Mouse (Mus musculus) liver, adult 2 months (tissue): ENCODE data around the gene Tmem208. TPM values are rescaled to one million over a fixed set of nuclear protein-coding genes. Genes with fewer than 3 reads are reported as not detected.

ENCODE experiments used
- DNase-seq: peaks from one replicate; pipeline ENCODE4 v3.0.0-alpha.2; 2011; ENCODE audit warnings: low read depth, low spot score; ENCODE audit errors: extremely low read depth
- H3K27ac ChIP-seq: fragments of 200-500 bp; replicated peaks from 2 replicates; pipeline ENCODE4 v1.5.1; 2012; ENCODE audit warnings: low read depth, mild to moderate bottlenecking, control low read depth, inconsistent platforms, low read length; ENCODE audit not compliant: insufficient read depth
- H3K27me3 ChIP-seq: fragments of 200-500 bp; 2 replicates; pipeline ENCODE4 v1.6.1; 2012; ENCODE audit warnings: mild to moderate bottlenecking, moderate library complexity, low read length, inconsistent platforms; ENCODE audit not compliant: control insufficient read depth, insufficient read depth
- H3K36me3 ChIP-seq: fragments of 200-500 bp; 2 replicates; pipeline ENCODE4 v1.6.1; 2012; ENCODE audit warnings: low read length, inconsistent platforms; ENCODE audit not compliant: control insufficient read depth, insufficient read depth
- H3K4me1 ChIP-seq: fragments of 200-500 bp; 2 replicates; pipeline ENCODE4 v1.6.1; 2011; ENCODE audit warnings: low read length; ENCODE audit not compliant: control insufficient read depth, insufficient read depth
- H3K4me3 ChIP-seq: fragments of 200-500 bp; 2 replicates; pipeline ENCODE4 v1.5.1; 2011; ENCODE audit warnings: low read depth, mild to moderate bottlenecking, control low read depth, low read length, moderate library complexity; ENCODE audit not compliant: insufficient read depth
- H3K79me2 ChIP-seq: fragments of 200-500 bp; 2 replicates; pipeline ENCODE4 v1.6.1; 2012; ENCODE audit warnings: inconsistent platforms, mild to moderate bottlenecking, low read length, moderate library complexity; ENCODE audit not compliant: control insufficient read depth, insufficient read depth
- H3K9ac ChIP-seq: fragments of 200-500 bp; 2 replicates; pipeline ENCODE4 v1.6.1; 2012; ENCODE audit warnings: low read depth, mild to moderate bottlenecking, control low read depth, inconsistent platforms, low read length
- CTCF ChIP-seq: fragments of 200-500 bp; IDR thresholded peaks from 2 replicates; pipeline ENCODE4 v1.5.1; 2011; ENCODE audit warnings: low read depth, low read length, control low read depth
- POLR2A ChIP-seq: fragments of 200-500 bp; IDR thresholded peaks from 2 replicates; pipeline ENCODE4 v1.6.1; 2011; ENCODE audit warnings: low read length, control low read depth; ENCODE audit not compliant: insufficient read depth; ENCODE audit errors: extremely low read depth
- WGBS: fragments of 180-500 bp; shearing (Covaris S2); methylation state at CpG from one replicate; pipeline ENCODE4 v1.1.7; 2018; 5-methylcytosine and 5-hydroxymethylcytosine counted together
- polyA plus RNA-seq: library from polyadenylated mRNA; depleted of rRNA; stranded (reverse); fragments of >200 nt; gene quantifications from 2 replicates; pipeline ENCODE4 v1.2.3, GENCODE M21; 2012
- total RNA-seq: library from RNA; depleted of rRNA; stranded (reverse); fragments of >200 nt; gene quantifications from 2 replicates; pipeline ENCODE4 v1.2.3, GENCODE M21; 2014

The Tmem208 gene
- total and polyA plus RNA-seq, 2 experiments = 90.9 to 104 TPM

GRCm38 (mm10) chr8:105336373-105337130, 10.4 kb downstream of the Tmem208 start:
- DNase-seq = no peak
- TF ChIP-seq CTCF = no peak
- TF ChIP-seq POLR2A = no peak
- Histone ChIP-seq H3K36me3 (no peaks in the 10 kb centered on the region), H3K27ac (no peak overlapping the region), H3K4me1 (no peaks in the 10 kb centered on the region; the same call in 1 of the 2 replicates), H3K79me2 (no peaks in the 10 kb centered on the region), H3K27me3 (no peaks in the 10 kb centered on the region), H3K9ac (no peak overlapping the region), H3K4me3 (no peak overlapping the region)
- WGBS = 76% methylated on average over 32 of the region's 32 CpGs

- Histone ChIP-seq H3K36me3 (no peaks in the 10 kb centered on the region), H3K27ac (0 out of 2 replicates have a peak overlapping the region, but pooled peaks have one; percentile 28), H3K9ac (no peak overlapping the region), H3K79me2 (no peaks in the 10 kb centered on the region), H3K4me3 (no peak overlapping the region), H3K4me1 (no peaks in the 10 kb centered on the region; the same call in 1 of the 2 replicates), H3K27me3 (no peaks in the 10 kb centered on the region)
- TF ChIP-seq CTCF (no peak), POLR2A (no peak)
- DNase-seq = no peak
- 70% methylated on average over 4 of the region's 4 CpGs for WGBS
These were observed 12.8 kb downstream of the Tmem208 start for GRCm38 (mm10) chr8:105338992-105339391.

GRCm38 (mm10) chr8:105339886-105340635, 13.9 kb downstream of the Tmem208 start:
- Histone ChIP-seq H3K79me2 (no peaks in the 10 kb centered on the region), H3K27me3 (no peaks in the 10 kb centered on the region), H3K4me3 (no peak overlapping the region), H3K9ac (no peak overlapping the region), H3K4me1 (no peaks in the 10 kb centered on the region; the same call in none of the 2 replicates), H3K36me3 (no peaks in the 10 kb centered on the region), H3K27ac (peak overlapping the region; percentile 72)
- 59% methylated on average over 6 of the region's 6 CpGs for WGBS
- TF ChIP-seq CTCF (no peak), POLR2A (no peak)
- DNase-seq = peak; percentile 31

GRCm38 (mm10) chr8:105341399-105341798, 15.2 kb downstream of the Tmem208 start:
- TF ChIP-seq POLR2A = no peak
- TF ChIP-seq CTCF = no peak
- WGBS = 63% methylated on average over 8 of the region's 8 CpGs
- Histone ChIP-seq H3K36me3 (no peaks in the 10 kb centered on the region), H3K9ac (no peak overlapping the region), H3K4me1 (no peaks in the 10 kb centered on the region; the same call in none of the 2 replicates), H3K79me2 (no peaks in the 10 kb centered on the region), H3K27me3 (no peaks in the 10 kb centered on the region), H3K27ac (peak overlapping the region; percentile 27; the same call in 1 of the 2 replicates), H3K4me3 (no peak overlapping the region)
- no peak for DNase-seq

GRCm38 (mm10) chr8:105342768-105343167, 16.6 kb downstream of the Tmem208 start:
- H3K36me3 ChIP-seq = no peaks in the 10 kb centered on the region
- H3K79me2 ChIP-seq = no peaks in the 10 kb centered on the region
- TF ChIP-seq CTCF = no peak
- no peak for TF ChIP-seq POLR2A
- H3K9ac ChIP-seq = no peak overlapping the region
- no peaks in the 10 kb centered on the region; the same call in none of the 2 replicates for H3K4me1 ChIP-seq
- H3K27ac ChIP-seq = no peak overlapping the region
- H3K27me3 ChIP-seq = no peaks in the 10 kb centered on the region
- WGBS = 80% methylated on average over 4 of the region's 4 CpGs
- no peak overlapping the region for H3K4me3 ChIP-seq
- no peak for DNase-seq
